Mouse (Mus musculus): Measurements from ENCODE around the gene Cdh13.

DNA sequence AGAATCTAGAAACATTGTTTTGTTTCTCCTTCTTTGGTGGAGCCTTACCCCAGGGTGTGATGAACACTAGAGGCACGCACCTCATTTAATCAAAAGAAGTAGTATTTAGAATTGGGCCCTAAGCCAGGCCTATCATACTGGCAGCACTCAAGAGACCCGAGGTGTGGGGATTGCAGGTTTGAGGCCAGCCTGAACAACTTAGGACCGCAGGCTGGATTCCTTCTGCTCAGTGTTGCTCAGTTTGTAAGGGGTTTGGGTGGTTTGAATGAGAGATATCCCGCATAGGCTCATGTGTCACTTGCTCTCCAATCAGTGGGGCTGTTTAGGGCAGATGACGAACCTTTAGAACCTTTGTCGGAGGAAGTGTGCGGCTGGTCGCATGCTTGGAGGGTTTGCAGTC is 96.5 kb downstream of the Cdh13 start:
- TF ChIP-seq CTCF (IDR thresholded peaks at IDR 0.05; ENCODE audit: low read depth) = no peak
- TF ChIP-seq EP300 (IDR thresholded peaks at IDR 0.05; ENCODE audit: low read depth) = no peak

All from liver, postnatal 0 days (tissue).